Mouse (Mus musculus) forebrain, postnatal 0 days (tissue): ENCODE measurements around the gene Gm15319. TPM values are rescaled to one million over a fixed set of nuclear protein-coding genes. Genes with fewer than 3 reads are reported as not detected.
"Not testable (repeated sequence)": the region's sequence is repeated elsewhere in the genome, so short reads cannot be mapped to it uniquely, and the experiment has no call there.

Source experiments
- ATAC-seq: fragments of 200-750 bp; cut with Nextera tagmentation; 2 replicates; pipeline ENCODE4 v1.8.0; 2017; ENCODE audit warnings: mild to moderate bottlenecking, moderate library complexity
- DNase-seq: peaks from one replicate; pipeline ENCODE4 v3.0.0-alpha.2; 2015
- H3K27ac ChIP-seq: fragments of 300-500 bp; sonication (generic); 2 replicates; pipeline ENCODE4 v1.5.1; 2014; ENCODE audit warnings: low read depth, mild to moderate bottlenecking, antibody characterized with exemption, low read length, moderate library complexity, mixed read lengths
- H3K27me3 ChIP-seq: fragments of 300-500 bp; sonication (generic); 2 replicates; pipeline ENCODE4 v1.6.1; 2014; ENCODE audit warnings: mild to moderate bottlenecking, low read length, mixed read lengths; ENCODE audit not compliant: insufficient read depth
- H3K36me3 ChIP-seq: fragments of 300-500 bp; sonication (generic); 2 replicates; pipeline ENCODE4 v1.6.1; 2014; ENCODE audit warnings: mild to moderate bottlenecking, moderate library complexity; ENCODE audit not compliant: insufficient read depth
- H3K4me1 ChIP-seq: fragments of 300-500 bp; sonication (generic); 2 replicates; pipeline ENCODE4 v1.6.1; 2014; ENCODE audit warnings: antibody characterized with exemption; ENCODE audit not compliant: insufficient read depth
- H3K4me2 ChIP-seq: fragments of 300-500 bp; sonication (generic); 2 replicates; pipeline ENCODE4 v1.6.1; 2014; ENCODE audit warnings: low read depth, mild to moderate bottlenecking, moderate library complexity
- H3K4me3 ChIP-seq: fragments of 300-500 bp; sonication (generic); 2 replicates; pipeline ENCODE4 v1.5.1; 2014; ENCODE audit warnings: low read depth, low read length, mixed read lengths
- H3K9ac ChIP-seq: fragments of 300-500 bp; sonication (generic); 2 replicates; pipeline ENCODE4 v1.6.1; 2014; ENCODE audit warnings: mild to moderate bottlenecking
- H3K9me3 ChIP-seq: fragments of 300-500 bp; sonication (generic); 2 replicates; pipeline ENCODE4 v1.6.1; 2016; ENCODE audit warnings: low read length
- CTCF ChIP-seq: sonication (generic); IDR thresholded peaks from 2 replicates; pipeline ENCODE4 v1.5.1; 2016; ENCODE audit warnings: antibody characterized with exemption, control low read depth, low read depth
- WGBS: fragments of 180-500 bp; shearing (Covaris S2); extraction: QIAGEN DNeasy Blood & Tissue Kit; methylation state at CpG from one replicate; pipeline ENCODE4 v1.1.7; 2014; 5-methylcytosine and 5-hydroxymethylcytosine counted together
- polyA plus RNA-seq: library from polyadenylated mRNA; unstranded; fragments of >200 nt; fragmentation: Nextera tagmentation; extraction: Ambion mirVana; gene quantifications from 2 replicates; pipeline ENCODE4 v1.2.1, GENCODE M21; 2015
- total RNA-seq: library from RNA; depleted of rRNA; stranded (reverse); fragments of >200 nt; gene quantifications from 2 replicates; pipeline ENCODE4 v1.2.3, GENCODE M21; 2014; rRNA removed

The Gm15319 gene
- total RNA-seq (0.23 and 1.7 TPM in 2 replicates), polyA plus RNA-seq (not detected in 2 replicates)

DNA sequence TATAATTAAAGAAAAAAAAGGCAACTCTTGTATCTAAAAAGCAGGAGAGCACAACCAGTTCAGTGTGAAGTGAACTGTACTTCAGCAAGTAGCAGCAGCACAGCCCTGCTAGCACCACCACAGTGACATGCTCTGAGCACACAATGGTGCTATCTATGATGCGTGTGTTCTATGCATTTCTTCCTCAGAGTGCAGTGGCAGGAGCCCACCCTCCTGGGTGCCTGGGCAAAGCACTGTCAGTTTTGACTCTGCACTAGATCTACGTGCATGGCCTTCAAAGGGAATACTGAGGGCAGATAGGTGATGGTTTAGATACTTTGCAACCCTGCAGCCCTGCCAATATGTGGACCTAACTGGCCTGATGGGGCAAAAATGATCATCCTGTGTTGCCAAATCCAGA lies at the start of gene Gm15319:
Gene Gm15319, minus strand, starts transcription at position 101 of the 400 bp plus-strand sequence.
- WGBS = no CpG with 5 or more reads among the region's 2 CpGs
- ATAC-seq, H3K36me3 ChIP-seq, H3K9ac ChIP-seq, H3K27ac ChIP-seq, H3K4me2 ChIP-seq, H3K9me3 ChIP-seq, H3K4me3 ChIP-seq, H3K27me3 ChIP-seq, H3K4me1 ChIP-seq, DNase-seq: not testable (repeated sequence)

DNA sequence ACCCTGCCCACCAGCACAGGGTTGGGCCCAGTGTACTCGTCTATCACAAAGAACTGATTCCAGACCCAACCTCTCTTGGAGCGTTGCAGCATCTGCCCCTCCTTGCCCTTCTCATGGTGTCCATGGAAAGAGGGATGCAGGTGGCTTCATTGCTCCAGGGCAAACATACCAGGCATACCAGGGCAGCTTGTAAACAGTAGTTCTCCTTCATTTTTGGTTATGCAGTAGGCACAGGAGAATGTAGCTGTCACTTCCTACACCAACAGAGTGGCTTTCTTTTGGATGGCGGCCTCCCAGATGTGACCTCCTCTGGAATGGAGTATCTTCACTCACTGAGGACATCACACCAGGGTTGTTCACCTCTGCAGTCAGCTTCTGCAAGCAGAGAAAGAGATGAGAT lies 47.3 kb upstream of the Gm15319 start:
- not testable (repeated sequence) for H3K4me2 ChIP-seq, H3K4me1 ChIP-seq, DNase-seq, H3K4me3 ChIP-seq, H3K27ac ChIP-seq, ATAC-seq, H3K9ac ChIP-seq, H3K9me3 ChIP-seq, H3K27me3 ChIP-seq, H3K36me3 ChIP-seq
- WGBS = no CpG with 5 or more reads among the region's 3 CpGs

DNA sequence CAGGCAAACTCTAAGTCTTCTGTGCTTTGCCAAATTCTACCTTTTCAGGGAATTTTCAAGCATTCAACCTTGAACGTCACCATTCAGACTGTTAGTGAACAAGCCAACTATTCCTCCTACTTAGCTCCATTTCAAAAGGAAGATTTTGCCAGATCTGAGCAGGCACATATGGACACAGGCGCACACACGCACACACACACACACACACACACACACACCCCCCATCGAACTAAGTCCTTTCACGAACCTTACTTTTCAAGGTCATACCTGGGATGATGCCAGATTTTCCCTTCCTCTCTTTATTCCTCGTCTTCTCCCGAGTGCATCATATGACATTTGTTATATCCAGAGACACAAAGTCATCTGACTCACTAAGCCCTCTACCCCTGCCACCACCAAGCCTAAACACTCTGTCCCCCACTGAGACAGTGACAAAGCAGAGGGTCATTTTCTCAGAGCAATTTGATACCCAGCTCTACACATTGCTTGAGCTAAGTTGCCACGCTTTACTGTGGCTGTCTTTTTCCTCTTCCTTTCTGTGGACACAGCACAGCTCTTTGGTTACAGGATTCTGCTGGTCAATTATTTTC lies 45.5 kb upstream of the Gm15319 start:
- DNase-seq, H3K36me3 ChIP-seq, H3K27me3 ChIP-seq, H3K27ac ChIP-seq, H3K4me2 ChIP-seq, H3K9ac ChIP-seq, H3K9me3 ChIP-seq, ATAC-seq, H3K4me3 ChIP-seq, H3K4me1 ChIP-seq: not testable (repeated sequence)
- WGBS = 94% methylated on average over 7 of the region's 8 CpGs

DNA sequence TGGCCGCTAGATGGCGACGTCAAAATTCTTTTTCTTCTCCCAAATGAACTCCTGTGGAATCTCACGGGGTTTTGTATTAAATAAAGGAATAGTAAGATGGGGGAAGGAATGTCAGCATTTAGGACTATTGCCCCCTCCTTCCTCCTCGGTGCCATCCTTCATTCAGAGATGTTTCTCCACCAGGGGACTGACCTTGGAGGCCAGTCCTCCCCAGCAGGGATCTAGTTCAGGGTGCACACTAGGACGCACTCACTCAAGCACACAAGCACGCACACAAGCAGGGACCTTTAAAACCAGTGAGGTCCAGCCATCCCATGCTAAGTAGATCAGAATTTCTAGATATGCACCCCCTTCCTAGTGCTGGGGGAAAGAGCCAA lies 26.3 kb upstream of the Gm15319 start:
- H3K9ac ChIP-seq, H3K4me1 ChIP-seq, H3K36me3 ChIP-seq, DNase-seq, H3K9me3 ChIP-seq, H3K27me3 ChIP-seq, H3K4me2 ChIP-seq, H3K27ac ChIP-seq, H3K4me3 ChIP-seq: not testable (repeated sequence)
- peak; percentile 73 for ATAC-seq
- WGBS = 19% methylated on average over 2 of the region's 7 CpGs
- TF ChIP-seq CTCF = peak; percentile 34

DNA sequence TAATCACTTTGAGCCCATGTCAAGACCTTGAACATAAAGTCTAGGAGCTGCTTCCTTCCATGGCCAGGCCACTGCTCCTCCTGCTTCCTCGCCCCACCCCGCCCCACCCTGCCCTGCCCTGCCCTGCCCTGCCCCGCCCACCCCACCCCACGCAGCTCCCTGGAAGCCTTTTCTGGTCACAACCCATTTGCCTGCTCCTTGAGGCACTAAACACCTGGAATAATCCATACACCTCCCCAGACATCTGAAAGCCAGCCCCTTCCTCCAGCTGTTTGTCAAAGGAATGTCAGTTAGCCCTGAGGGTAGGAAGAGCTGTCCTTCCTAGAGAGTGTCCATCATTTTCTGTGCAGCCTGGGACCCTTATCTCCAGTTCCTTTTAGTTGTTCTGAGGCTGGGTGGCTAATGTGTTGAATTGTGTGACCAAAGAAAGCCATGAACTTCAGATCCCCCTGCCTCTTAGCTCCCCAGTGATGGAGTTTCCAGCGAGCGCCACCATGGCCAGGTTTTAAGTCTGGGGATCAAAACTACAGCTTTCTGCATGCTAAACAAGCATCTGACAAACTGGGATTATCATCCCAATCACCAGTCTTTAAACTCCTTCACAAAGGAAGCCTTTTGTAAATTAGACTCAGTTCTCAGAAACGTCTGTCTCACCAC lies 25.8 kb upstream of the Gm15319 start:
- H3K9me3 ChIP-seq, H3K9ac ChIP-seq, DNase-seq, H3K4me1 ChIP-seq, H3K27me3 ChIP-seq, H3K36me3 ChIP-seq, H3K27ac ChIP-seq, H3K4me3 ChIP-seq, H3K4me2 ChIP-seq: not testable (repeated sequence)
- peak; percentile 74 for ATAC-seq
- WGBS = 100% methylated on average over 1 of the region's 7 CpGs

DNA sequence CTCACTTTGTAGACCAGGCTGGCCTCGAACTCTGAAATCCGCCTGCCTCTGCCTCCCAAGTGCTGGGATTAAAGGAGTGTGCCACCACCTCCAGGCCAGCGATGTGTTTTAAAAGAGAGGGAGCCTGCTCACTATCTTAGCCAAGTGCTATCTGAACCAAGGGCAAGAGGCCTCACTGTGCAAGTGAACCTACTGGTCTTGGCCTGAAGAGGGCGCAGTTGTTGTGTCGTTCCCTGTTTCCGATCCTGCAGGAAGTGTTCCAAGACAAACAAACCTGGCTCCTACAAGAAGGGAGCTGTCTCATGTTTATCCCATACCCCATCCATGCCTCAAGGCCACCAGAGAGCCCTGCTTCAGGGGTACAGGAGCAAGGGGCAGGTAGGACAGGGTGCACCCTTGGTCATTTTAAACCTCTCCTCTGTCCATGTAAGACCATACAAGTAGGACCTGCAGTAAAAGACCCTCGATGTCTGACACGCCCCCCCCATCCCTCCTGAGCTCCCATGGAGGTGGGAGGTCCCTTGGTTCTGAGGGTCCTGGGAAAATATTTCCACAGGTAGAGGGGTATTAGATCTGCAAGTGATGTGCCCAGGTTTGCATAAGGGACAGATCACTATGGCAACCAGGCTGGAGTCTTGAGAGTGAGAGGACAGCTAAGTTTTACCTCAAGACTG lies 24.2 kb upstream of the Gm15319 start:
- not testable (repeated sequence) for H3K9me3 ChIP-seq, H3K27ac ChIP-seq, H3K4me3 ChIP-seq, H3K4me2 ChIP-seq, H3K9ac ChIP-seq, H3K4me1 ChIP-seq, H3K36me3 ChIP-seq, H3K27me3 ChIP-seq, ATAC-seq, DNase-seq
- WGBS = 85% methylated on average over 2 of the region's 8 CpGs

DNA sequence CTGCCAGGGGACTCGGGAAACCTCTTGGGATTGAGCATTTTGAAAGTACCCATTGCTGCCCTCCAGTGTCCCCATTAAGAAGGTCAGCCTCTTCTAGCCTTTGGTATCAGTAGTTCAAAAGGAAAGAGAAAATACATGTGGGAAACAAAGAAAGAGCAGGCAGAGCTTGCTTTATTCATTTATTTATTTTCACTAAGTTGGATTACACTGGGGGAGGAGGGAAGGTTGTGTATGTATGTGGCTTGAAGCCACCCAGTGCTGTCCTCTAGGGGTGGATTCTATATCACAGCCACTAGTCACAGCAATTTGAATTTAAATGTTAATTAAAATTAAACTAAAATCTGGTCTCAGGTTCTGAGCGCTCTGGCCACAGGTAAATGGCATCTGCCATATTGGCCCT lies 22.0 kb upstream of the Gm15319 start:
- H3K4me3 ChIP-seq, ATAC-seq, H3K27ac ChIP-seq, H3K27me3 ChIP-seq, DNase-seq, H3K9me3 ChIP-seq, H3K4me2 ChIP-seq, H3K4me1 ChIP-seq, H3K9ac ChIP-seq, H3K36me3 ChIP-seq: not testable (repeated sequence)
- 20% methylated on average over 1 of the region's 2 CpGs for WGBS

DNA sequence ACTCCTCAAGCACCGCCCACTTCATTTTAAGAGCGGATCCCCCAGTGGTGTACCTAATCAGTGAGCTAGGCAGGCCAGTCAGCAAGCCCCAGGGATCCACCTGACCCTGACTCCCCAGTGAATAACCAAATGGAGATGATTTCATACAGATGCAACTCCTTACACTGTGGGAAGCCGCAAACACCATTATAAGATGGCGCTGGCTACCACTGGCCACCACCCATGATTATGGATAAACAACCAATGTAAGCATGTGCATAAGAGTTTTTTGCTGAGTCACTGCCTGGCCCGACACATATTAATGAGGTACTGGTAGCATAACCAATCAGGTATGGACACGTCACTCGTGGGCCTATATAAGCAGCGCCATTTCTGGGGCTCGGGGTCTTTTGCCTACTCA lies 21.1 kb upstream of the Gm15319 start:
- H3K36me3 ChIP-seq, H3K4me2 ChIP-seq, H3K27ac ChIP-seq, H3K27me3 ChIP-seq, H3K9me3 ChIP-seq, H3K9ac ChIP-seq, H3K4me1 ChIP-seq, H3K4me3 ChIP-seq, ATAC-seq, DNase-seq: not testable (repeated sequence)
- WGBS = 95% methylated on average over 7 of the region's 9 CpGs

DNA sequence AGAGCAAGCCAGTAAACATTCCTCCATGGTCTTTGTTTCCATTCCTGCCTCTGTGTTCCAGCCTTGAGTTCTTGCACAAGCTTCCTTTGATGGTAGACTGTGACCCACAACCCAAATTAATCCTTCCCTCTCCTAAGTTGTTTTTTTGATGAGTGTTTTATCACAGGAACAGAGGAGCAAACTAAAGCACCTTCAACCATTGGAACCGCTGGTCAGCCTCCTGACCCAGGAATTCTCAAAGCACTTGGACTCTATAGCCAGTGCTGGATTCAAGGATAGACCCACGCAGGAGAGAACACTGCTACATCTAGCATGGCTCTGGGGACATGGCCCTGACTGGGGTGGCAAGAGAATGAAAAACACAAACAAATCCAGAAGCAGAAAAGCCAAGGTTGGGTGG lies 19.1 kb upstream of the Gm15319 start:
- H3K9me3 ChIP-seq, ATAC-seq, H3K27me3 ChIP-seq, DNase-seq, H3K4me1 ChIP-seq, H3K4me2 ChIP-seq, H3K36me3 ChIP-seq, H3K27ac ChIP-seq, H3K9ac ChIP-seq, H3K4me3 ChIP-seq: not testable (repeated sequence)
- WGBS = 80% methylated on average over 2 of the region's 2 CpGs

DNA sequence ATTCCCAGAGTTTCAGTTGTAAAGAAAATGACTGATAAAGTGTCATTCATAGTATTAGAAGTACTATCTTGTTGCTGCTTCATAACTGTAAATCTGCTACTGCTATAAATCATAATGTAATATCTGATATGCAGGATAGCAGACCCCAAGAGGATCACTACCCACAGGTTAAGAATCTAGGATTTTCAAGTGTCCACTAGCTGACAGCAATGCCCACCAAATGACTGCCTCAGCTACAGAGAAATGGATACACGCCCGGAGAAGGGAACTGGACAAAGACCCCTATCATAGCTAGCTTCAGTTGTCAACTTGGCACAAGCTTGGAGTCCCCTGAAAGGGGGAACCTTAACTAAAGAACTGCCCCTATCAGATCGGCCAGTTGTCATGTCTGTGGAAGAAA lies 18.6 kb upstream of the Gm15319 start:
- not testable (repeated sequence) for H3K4me2 ChIP-seq, H3K9me3 ChIP-seq, H3K27ac ChIP-seq, ATAC-seq, H3K4me3 ChIP-seq, H3K9ac ChIP-seq, H3K27me3 ChIP-seq, H3K36me3 ChIP-seq, DNase-seq, H3K4me1 ChIP-seq
- WGBS = 93% methylated on average over 2 of the region's 3 CpGs
